Mouse (Mus musculus): ENCODE measurements at regions not wholly inside any gene's neighbourhood (a gene's known extent, or its start where the extent isn't known, plus 50 kb on each side); places are given as distances from the start of the nearest gene placed in this dataset.

DNA sequence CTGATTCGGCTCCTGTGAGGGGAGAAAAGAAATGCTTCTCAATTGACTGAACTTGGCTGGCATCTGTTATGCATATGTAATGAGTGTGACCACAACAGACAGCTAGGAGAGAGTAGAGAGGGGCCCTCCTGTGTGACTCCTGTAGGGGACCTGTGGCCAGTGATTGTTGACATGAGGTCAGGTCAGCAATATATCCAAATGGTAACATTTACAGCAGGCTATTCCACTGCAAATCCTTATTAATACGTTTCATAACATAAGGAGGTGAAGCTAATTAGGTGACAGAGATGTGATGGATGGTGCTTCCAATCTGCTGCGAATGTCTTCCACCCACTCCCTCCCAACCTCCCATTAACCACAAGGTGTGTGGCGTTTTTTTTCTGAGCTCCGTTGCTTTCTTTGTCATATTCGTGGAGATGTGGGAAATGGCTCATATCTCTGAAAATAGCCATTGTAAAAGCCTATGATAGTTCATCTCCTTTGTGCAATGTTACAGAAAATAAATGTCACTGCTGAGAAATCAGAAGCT lies 309.5 kb downstream of the Irx1 start:
- DNase-seq (ENCODE audit: inconsistent age in 2 of 2, low spot score in 1 of 2), result no peak

DNA sequence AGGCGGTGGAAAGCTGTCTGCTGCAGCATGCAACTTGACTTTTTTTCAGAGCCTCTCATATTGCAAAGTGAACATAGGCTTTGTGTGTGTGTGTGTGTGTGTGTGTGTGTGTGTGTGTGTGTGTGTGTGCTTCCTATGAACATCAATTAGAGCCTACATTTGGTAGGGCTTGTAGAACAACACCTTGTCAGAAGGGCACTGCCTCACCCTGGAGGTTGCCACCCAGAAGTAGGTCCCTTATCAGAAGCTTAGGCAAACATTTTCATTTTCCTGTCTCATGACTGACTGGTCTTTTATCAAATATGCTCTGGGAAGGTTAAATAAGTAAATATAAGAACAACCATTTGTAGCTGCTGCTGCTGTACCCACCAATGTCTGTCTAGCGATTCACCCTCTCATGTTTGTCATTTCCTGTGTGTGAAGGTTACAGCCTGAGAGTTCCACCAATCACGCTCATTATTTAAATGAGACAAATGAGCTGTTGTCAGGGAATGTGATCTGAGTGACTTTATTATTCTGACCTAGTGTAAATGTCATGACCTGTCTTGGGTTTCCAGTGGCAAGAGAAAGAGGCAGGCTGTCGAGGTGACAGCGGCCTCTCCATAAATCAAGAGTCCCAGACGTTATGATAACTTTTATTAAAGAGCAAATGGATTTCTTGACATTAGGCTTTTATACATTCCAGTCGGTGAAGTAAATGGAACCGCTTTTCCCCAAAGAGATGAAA lies 310.1 kb downstream of the Irx1 start:
- DNase-seq (ENCODE audit: inconsistent age in 2 of 2, low spot score in 1 of 2), result peak in 1 of 2 experiments; percentile 20

DNA sequence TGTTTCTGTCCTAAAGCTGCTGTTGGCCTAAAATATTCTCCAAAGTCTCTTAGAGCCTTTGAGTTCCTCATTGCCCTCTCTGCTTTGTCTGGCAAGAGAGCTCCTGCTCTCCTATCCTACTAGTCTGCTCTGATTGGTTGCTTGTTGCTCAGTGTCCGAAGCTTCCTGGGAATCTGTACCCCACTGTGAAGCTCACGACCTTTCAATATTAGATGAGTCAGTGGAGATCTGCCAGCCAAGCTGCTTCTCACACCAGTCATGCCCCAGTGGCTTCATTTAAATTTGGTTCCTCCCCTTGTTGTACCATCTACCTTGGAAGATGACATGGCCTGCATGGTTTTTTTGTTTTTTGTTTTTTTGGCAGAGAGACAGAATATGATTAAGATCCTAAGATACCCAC lies 313.6 kb downstream of the Irx1 start:
- DNase-seq (ENCODE audit: inconsistent age in 2 of 2, low spot score in 1 of 2), result peak; percentile 21 to 63

DNA sequence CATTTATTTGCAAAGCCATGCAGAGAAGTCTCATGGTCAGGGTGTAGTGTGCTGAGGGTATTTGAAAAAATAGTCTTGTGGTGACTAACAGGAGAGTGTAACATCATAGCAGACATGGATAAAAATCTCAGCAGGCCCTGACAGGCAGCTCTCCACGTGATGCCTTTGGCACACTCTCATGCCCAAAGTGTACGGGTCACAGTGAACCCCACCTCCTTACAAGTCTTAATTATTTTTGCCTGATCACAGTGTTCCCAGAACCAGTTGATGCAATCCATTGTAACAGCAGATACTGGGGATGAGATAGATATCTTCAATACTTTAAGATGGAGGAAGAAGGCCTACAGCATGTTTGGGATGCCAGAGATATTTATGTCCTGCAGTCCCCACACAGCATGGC lies 314.5 kb downstream of the Irx1 start:
- no peak for DNase-seq (ENCODE audit: inconsistent age in 2 of 2, low spot score in 1 of 2)

DNA sequence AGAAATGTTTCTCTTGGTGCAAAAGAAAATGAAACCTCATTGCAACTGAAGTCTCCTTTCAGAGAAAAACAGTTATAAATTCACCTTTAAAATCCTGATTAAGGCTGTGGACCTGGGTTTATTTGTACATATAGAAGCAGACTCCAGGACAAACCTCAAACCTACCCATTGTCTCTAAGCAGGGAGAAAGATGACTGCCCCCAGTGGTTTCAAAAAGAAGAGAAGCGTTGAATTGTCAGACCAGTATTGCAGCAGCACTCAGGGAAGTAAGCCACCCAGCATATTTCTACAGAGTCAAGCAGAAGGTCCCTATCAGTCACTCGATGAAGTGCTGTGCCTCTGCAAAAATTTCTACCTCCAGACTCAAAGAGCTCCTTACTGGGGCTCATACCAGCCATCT lies 332.1 kb downstream of the Irx1 start:
- DNase-seq (ENCODE audit: inconsistent age in 2 of 2, low spot score in 1 of 2), result no peak

DNA sequence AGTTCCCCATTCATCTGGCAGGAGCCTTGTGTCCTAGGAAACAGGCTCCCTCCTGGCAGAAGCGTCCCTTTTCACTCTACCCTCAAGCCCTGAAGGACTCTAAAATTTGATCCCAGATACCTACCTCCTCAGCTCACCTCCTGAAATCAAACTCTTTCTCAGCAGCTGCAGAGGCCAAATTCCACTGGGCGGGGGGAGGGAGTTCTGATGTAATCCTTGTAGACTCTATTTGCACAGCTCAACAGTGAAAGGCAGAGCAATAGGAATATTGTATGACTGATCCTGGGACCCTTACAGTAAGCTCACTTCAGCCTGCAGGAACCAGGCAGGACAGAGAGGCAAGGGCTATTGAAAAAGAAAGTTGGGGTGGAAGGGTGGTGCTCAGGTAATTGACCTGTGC lies 346.3 kb downstream of the Irx1 start:
- no peak for DNase-seq (ENCODE audit: inconsistent age in 2 of 2, low spot score in 1 of 2)

DNA sequence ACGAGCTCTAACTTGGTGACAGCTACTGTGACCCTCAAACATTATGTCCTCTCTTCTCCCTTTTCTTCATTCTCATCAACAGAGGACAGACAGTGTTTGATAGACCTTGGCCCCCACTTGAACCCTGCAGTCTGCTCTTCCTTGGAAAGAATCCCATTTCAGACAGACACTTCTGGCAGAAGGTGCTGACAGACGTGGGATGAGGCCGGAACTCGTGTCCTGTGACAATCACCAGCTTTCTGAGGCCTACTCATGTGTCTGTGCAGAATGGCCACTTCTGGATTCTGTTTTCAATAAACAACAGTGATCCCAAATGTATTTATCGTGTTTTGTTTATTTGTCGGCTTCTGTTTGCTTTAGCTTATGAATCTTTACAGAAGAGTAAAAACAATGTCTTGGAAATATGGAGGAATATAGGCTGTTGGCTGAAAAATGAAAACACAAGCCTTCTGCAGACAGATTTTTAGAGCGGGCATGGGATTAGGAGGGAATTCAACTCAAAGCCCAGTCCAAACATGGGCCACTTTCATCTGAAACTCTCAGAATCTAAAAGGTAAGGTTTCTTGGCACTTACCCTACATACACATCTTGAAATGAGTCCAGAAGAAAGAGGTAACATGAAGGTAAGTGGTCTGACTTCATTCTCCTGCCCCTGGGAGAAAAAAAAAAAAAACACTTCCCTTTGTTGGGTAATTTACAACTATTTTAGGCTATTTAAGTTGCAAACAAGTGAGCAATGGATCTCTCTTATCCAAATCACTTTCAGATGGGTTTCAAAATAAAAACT lies 350.9 kb downstream of the Irx1 start:
- DNase-seq (ENCODE audit: inconsistent age in 2 of 2, low spot score in 1 of 2), result no peak

DNA sequence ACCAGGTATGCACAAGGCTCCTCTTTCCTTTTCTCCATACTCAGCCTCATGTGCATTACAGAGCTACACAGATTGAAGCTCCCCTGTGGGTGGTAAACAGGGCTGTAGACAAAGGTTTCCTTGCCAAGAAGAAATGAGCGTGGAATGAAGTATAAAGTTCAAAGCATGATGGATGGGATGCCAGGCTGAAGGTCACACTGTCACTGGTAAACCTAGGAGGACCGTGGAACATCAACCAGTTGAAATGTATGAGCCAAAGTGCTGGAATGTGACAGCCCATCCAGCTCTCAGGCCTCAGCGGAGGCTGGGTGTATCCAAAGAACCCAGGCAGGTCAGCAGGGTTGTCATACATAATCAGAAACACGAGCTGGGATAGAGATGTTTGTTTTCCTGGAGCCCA lies 381.0 kb downstream of the Irx1 start:
- peak in 1 of 2 experiments; percentile 23 for DNase-seq (ENCODE audit: inconsistent age in 2 of 2, low spot score in 1 of 2)

DNA sequence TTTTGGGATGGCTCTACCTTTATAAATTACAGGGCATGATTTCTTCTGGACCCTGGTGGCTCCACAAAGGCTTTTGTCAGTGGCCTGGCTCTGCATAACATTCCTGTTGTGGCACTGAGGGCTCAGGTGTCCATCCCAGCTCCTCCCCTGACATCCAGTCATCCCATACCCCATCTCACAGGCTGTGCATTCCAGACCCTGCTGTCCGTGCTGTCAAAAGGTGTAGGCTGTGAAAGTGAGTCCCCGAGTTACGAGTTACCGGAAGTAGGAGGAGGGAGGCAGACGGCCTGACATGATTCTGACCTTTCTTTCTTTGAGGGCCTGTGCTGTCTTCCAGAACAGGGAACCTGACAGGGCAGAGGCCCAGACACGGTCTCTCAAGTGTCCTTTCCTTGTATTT lies 397.6 kb downstream of the Irx1 start:
- DNase-seq (ENCODE audit: inconsistent age in 2 of 2, low spot score in 1 of 2), result no peak

DNA sequence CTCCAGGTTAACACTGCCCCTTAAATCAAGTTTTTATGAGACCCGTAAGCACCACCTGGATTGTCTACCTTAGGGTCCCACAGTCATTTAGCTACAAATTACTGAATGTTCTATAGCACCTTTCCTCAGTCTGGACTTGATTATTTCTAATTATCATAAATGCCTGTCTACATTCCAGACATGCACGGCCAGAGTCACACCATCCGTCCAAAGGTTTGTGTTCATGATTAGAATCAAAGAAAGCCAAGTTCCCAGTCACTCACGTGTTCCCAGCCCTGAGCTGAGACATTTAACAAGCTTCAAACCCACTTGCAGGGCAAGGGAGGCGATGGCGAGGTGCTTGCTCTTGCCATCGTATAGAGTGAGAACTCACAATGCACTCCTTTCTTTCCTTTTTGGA lies 398.1 kb downstream of the Irx1 start:
- no peak for DNase-seq (ENCODE audit: inconsistent age in 2 of 2, low spot score in 1 of 2)

DNA sequence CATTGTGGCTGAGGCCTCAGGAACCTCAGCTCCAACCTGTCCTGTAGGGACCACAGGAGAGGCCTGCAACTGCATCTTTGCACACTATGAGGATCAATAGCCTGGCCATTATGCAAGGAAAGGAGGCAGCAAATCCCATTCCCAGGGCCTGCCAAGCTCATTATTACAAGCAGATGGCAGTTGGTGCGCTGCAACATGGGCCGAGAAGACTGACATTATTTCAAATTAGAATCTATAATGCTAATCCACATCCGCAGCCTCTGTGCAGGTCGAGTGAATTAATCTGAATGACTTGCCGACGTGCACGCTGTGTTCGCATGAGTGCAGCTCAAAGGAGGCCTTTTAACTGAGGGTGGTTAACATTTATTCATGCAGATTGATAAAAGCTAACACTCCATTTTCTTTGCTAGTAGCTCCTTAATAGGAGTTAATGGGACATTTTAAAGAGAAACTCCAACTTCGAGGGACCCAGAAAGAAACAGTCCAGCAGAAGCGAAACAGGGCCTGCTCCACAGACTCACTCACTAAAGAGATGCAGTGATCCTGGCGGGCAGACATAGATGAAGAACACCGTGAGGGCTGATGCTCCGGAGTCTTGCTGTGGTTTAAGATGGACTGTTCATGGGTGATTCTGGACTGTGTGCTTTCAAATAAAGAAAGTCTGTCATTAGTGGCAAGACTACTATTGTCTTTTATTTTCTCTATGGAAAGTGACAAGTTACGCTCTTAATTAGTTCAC lies 404.9 kb downstream of the Irx1 start:
- no peak for DNase-seq (ENCODE audit: inconsistent age in 2 of 2, low spot score in 1 of 2)

DNA sequence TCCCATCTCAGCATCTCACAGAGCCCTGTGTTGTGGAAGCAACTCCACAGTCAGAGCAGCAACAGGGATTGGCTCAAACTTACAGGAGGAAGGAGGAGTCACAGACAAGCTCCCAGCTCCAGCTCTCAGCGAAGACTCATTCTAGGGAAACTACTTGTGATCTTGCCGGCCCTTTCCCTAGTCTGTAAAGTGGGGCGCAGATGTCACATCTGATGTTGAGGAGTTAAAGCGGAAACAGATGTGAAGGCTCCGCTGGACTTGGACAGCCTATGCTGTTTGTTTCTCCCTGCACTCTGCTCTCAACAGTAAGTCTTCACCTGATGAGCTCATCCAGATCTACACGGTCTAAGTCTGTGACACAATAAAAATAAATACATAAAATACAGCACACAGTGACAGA lies 408.1 kb downstream of the Irx1 start:
- no peak for DNase-seq (ENCODE audit: inconsistent age in 2 of 2, low spot score in 1 of 2)

DNA sequence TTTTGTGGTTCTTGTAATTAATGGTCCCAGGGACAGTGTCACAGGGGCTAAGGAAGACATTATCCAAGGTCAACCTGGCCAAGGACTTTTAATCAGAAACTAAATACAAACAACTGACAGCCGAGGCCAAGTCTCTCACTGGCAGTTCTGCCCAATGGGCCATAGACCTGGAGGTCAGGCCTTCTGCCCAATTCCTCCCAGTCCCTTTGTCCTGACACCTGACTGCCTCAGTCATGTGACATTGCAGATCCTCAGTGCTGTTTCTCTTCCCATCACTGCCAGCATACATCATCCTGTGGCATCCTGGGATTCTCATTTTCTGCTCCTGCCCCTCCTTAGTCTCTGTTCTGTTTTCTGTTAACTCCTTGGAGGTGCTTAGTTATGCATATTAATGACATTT lies 413.4 kb downstream of the Irx1 start:
- no peak for DNase-seq (ENCODE audit: inconsistent age in 2 of 2, low spot score in 1 of 2)

DNA sequence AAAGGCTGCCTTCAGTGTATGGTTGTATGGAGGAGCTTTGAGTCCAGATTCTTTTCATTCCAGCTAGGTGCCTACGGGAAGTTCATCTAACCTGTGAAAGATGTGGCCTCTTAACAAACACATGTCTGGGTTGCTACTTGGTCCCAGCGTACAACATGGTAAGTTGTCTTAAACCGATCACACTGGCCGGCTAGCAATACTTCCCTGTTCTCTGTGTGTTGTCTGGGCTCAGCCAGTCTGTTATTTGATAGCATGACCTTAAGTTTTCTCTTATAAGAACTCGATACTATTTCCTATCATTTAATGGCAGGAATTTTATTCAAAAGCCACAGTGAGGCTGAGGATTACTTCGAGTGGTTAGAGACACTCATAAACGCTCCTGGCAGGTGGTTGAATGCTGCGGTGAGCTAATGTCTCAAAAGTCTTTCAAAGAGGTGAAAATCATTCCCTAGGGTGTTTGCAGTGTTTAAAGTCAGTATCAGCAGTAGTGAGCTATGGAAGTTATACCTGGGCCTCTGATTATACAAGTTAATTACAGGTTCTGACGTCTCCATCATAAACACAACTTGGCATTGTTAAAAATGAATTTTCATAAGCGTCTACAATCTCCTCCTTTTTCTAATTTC lies 414.2 kb downstream of the Irx1 start:
- DNase-seq (ENCODE audit: inconsistent age in 2 of 2, low spot score in 1 of 2), result no peak

DNA sequence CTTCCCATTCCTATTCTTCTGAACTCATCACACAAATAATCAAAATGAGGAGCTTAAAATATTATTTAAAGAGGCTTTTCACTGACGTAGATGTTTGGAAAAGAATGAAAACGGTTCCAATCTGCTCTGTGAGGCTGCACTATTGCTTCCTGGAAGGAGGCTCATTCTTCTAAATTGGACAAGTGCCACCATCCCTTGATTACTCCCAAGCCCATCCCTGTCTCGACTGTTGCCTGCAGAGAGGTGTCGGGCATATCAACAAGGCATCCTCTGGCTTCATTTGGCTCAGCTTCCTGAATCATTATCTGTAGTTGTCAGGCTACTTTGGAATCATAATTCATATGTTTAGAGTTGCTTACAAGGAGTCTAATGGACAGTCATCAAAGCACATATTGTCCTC lies 425.3 kb downstream of the Irx1 start:
- DNase-seq (ENCODE audit: inconsistent age in 2 of 2, low spot score in 1 of 2), result no peak

DNA sequence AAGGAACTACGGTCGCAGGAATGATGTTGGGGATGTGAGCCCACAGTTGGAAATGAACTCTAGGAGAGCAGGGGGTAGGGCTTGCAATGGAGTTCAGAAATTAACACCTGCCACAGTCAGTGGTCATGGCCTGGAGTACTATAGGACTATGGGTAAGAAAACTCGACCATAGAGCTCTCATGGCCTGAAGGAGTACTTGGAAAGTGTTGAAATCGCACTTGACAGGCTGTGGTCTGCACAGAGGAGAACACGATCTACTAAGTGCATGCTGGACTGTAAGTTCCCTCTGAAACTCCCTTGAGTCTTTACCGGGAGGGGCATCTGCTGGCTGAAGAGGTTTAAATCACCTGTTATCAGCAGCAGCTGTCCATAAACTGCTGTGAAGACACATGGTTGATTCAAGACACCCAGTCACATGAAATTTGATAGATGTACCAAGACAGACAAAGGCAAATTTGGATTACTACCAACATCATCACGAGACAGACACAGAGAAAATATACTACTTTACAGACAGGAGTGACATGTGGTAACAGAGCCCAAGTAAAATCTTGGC lies 430.6 kb downstream of the Irx1 start:
- no peak for DNase-seq (ENCODE audit: inconsistent age in 2 of 2, low spot score in 1 of 2)

DNA sequence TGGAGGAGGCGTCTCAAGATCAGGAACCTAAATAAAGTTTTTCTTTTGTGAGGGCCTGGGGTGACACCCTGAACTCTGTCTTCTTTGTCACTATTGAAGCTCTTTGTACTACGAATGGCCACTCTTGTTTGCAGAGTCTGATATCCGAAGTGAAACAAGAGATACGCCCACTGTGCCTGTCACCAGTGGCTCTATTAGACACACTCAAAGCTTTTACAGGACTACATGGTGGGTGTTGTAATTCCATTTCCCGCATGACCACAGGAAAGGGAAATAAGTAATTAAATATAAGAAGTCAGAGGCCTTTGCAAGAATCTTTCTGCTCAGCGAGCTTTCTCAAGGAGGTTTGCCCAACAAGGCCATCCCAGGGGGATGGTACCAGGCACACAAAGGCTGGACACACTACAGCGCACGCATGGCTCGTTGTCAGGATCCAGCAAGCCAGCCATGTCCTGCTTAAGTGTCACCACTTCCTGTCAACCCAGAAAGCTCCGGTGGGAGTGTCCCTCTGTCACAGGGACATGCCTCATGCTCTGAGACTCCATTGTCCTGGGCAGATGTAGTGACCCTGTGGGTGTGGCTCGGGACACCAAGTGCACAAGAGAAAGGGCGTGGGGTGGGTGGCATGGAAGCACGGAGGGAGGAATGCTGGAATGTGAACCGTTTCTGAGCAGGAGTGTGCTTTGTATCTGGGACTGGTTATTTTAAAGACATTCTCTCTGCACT lies 434.0 kb downstream of the Irx1 start:
- DNase-seq (ENCODE audit: inconsistent age in 2 of 2, low spot score in 1 of 2), result no peak

DNA sequence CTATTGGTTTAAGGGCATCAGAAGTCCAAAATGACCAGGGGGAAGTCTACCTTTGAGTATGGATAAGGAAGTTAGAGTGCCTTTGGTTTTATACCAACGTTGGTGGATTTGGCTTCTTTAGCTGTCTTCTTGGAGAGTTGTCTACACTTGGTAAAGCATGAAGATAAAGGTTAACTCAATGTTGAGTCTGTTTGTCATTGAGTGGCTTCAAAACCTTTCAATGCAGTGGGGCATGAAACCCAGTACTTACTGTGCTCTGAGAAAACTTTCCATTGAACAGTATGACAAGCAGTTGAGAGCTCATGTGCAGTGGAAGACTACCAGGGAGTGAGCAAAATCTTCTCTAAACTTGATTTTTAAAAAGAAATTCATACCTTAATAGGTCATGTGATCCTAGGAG lies 445.7 kb downstream of the Irx1 start:
- no peak for DNase-seq (ENCODE audit: inconsistent age in 2 of 2, low spot score in 1 of 2)

DNA sequence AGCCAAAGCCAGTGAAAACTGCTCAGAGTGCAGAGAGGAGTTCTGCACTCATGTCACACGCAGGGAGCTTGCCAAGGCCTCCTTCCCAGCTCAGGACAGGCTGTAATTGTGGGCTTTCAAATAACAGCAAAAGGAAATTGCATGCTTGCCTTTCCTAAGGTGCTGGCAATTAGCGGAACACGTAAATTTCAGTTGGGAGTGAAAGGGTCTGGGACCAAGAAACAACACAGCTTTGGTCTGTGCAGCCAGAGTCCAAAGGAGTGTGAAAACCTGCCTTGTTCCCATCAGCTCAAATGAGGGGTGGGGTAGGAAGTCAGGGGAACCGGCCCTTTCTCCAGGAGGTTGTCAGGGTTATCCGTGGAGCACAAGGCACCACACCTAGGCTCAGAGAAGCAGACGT lies 450.3 kb downstream of the Irx1 start:
- DNase-seq (ENCODE audit: inconsistent age in 2 of 2, low spot score in 1 of 2), result no peak

DNA sequence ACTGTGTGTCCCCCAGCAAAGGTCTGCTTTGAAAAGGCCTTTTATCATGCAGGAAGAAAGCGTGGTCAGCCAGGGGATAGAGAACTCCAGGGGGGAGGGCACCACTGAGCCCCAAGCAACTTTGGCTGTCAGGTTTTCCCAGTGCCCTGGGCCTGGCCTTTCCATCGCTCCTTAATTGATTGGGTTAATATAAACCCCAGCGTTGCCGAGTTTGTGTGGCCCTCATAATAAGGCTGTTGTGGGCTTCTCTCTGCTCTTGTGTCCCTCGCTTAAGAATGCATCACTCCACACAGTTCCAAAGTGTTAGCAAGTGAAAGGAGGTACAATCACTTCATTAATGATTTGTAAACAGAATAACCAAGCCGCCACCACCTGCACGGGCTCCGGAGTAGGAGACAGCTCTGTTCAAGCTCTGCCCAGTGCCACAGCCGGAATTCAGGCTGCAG lies 455.5 kb downstream of the Irx1 start:
- DNase-seq (ENCODE audit: inconsistent age in 2 of 2, low spot score in 1 of 2), result no peak

Measured in adrenal gland, adult (tissue).